Mouse (Mus musculus): ENCODE results near the gene Ms4a4a. TPM values are rescaled to one million over a fixed set of nuclear protein-coding genes. Genes with fewer than 3 reads are reported as not detected.
"Not testable (repeated sequence)": the region's sequence is repeated elsewhere in the genome, so short reads cannot be mapped to it uniquely, and the experiment has no call there.

Ms4a4a gene
- polyA plus RNA-seq, 1 experiment from 2014 or later: 2.4 TPM

- no peak overlapping the region for H3K9ac ChIP-seq
- no peak overlapping the region for H3K27ac ChIP-seq
- no peaks in the 10 kb centered on the region for H3K9me3 ChIP-seq
- H3K4me3 ChIP-seq (replicated peaks): no peak overlapping the region
- no peak overlapping the region for H3K4me2 ChIP-seq
- no peak for ATAC-seq (ENCODE audit: low FRiP score)
- 86% methylated on average over 4 of the region's 4 CpGs for WGBS
- H3K4me1 ChIP-seq: no peaks in the 10 kb centered on the region
- no peaks in the 10 kb centered on the region for H3K36me3 ChIP-seq (replicated peaks)
- H3K27me3 ChIP-seq: no peaks in the 10 kb centered on the region
Observed at GRCm38 (mm10) chr19:11387685-11388084, 12.4 kb downstream of the Ms4a4a start.

GRCm38 (mm10) chr19:11388949-11389348, 13.6 kb downstream of the Ms4a4a start:
- Histone ChIP-seq H3K27me3 (no peaks in the 10 kb centered on the region), H3K9ac (no peak overlapping the region), H3K4me2 (no peak overlapping the region), H3K4me1 (no peaks in the 10 kb centered on the region), H3K9me3 (no peaks in the 10 kb centered on the region), H3K27ac (no peak overlapping the region), H3K36me3 (replicated peaks) (no peaks in the 10 kb centered on the region), H3K4me3 (replicated peaks) (no peak overlapping the region)
- no peak for ATAC-seq (ENCODE audit: low FRiP score)
- WGBS: 81% methylated on average over 2 of the region's 2 CpGs

- no peaks in the 10 kb centered on the region for H3K36me3 ChIP-seq (replicated peaks)
- H3K27ac ChIP-seq: no peak overlapping the region
- no peaks in the 10 kb centered on the region for H3K4me1 ChIP-seq
- no peaks in the 10 kb centered on the region for H3K9me3 ChIP-seq
- no peak overlapping the region for H3K9ac ChIP-seq
- no peak overlapping the region for H3K4me2 ChIP-seq
- no peak overlapping the region for H3K4me3 ChIP-seq (replicated peaks)
- H3K27me3 ChIP-seq: no peaks in the 10 kb centered on the region
- ATAC-seq (ENCODE audit: low FRiP score): no peak
Observed at GRCm38 (mm10) chr19:11395769-11396168, 20.4 kb downstream of the Ms4a4a start.

GRCm38 (mm10) chr19:11404527-11404926, 29.2 kb downstream of the Ms4a4a start, which contains the start of gene Ms4a4c:
Gene Ms4a4c, plus strand, starts transcription at chr19:11404770.
- 83% methylated on average over 3 of the region's 3 CpGs for WGBS
- no peak within 1 kb of the TSS for H3K4me3 ChIP-seq (replicated peaks)
- no peaks in the 10 kb centered on the region for H3K27me3 ChIP-seq
- no peak within 1 kb of the TSS for H3K4me2 ChIP-seq
- no peak for ATAC-seq (ENCODE audit: low FRiP score)
- H3K4me1 ChIP-seq: no peaks in the 10 kb centered on the region
- H3K27ac ChIP-seq: no peak within 1 kb of the TSS
- H3K36me3 ChIP-seq (replicated peaks): no peaks in the 10 kb centered on the region
- H3K9ac ChIP-seq: no peak within 1 kb of the TSS
- no peaks in the 10 kb centered on the region for H3K9me3 ChIP-seq

- Histone ChIP-seq H3K9me3 (no peaks in the 10 kb centered on the region), H3K4me2 (no peak overlapping the region), H3K9ac (no peak overlapping the region), H3K36me3 (replicated peaks) (no peaks in the 10 kb centered on the region), H3K4me1 (no peaks in the 10 kb centered on the region), H3K27me3 (no peaks in the 10 kb centered on the region), H3K27ac (no peak overlapping the region), H3K4me3 (replicated peaks) (no peak overlapping the region)
- ATAC-seq (ENCODE audit: low FRiP score): no peak
Observed at GRCm38 (mm10) chr19:11407428-11407827, 32.1 kb downstream of the Ms4a4a start.

GRCm38 (mm10) chr19:11408591-11408990, 33.3 kb downstream of the Ms4a4a start:
- 95% methylated on average over 1 of the region's 1 CpGs for WGBS
- no peak overlapping the region for H3K4me3 ChIP-seq (replicated peaks)
- no peaks in the 10 kb centered on the region for H3K9me3 ChIP-seq
- no peaks in the 10 kb centered on the region for H3K27me3 ChIP-seq
- no peak overlapping the region for H3K4me2 ChIP-seq
- no peak overlapping the region for H3K9ac ChIP-seq
- no peaks in the 10 kb centered on the region for H3K4me1 ChIP-seq
- ATAC-seq (ENCODE audit: low FRiP score): no peak
- no peak overlapping the region for H3K27ac ChIP-seq
- no peaks in the 10 kb centered on the region for H3K36me3 ChIP-seq (replicated peaks)

- Histone ChIP-seq H3K9me3 (no peaks in the 10 kb centered on the region), H3K4me3 (replicated peaks) (no peak overlapping the region), H3K4me2 (no peak overlapping the region), H3K9ac (no peak overlapping the region), H3K4me1 (no peaks in the 10 kb centered on the region), H3K27me3 (no peaks in the 10 kb centered on the region), H3K36me3 (replicated peaks) (no peaks in the 10 kb centered on the region), H3K27ac (no peak overlapping the region)
- WGBS: 95% methylated on average over 1 of the region's 1 CpGs
- no peak for ATAC-seq (ENCODE audit: low FRiP score)
Observed at GRCm38 (mm10) chr19:11411640-11412039, 36.3 kb downstream of the Ms4a4a start.

GRCm38 (mm10) chr19:11414084-11414483, 38.8 kb downstream of the Ms4a4a start:
- no peaks in the 10 kb centered on the region for H3K4me1 ChIP-seq
- no peak overlapping the region for H3K9ac ChIP-seq
- H3K4me2 ChIP-seq: no peak overlapping the region
- no peaks in the 10 kb centered on the region for H3K36me3 ChIP-seq (replicated peaks)
- no peak overlapping the region for H3K27ac ChIP-seq
- no peaks in the 10 kb centered on the region for H3K9me3 ChIP-seq
- H3K4me3 ChIP-seq (replicated peaks): no peak overlapping the region
- no peaks in the 10 kb centered on the region for H3K27me3 ChIP-seq
- no peak for ATAC-seq (ENCODE audit: low FRiP score)
- WGBS: 94% methylated on average over 1 of the region's 1 CpGs

GRCm38 (mm10) chr19:11415581-11415980, 40.3 kb downstream of the Ms4a4a start:
- no peak overlapping the region for H3K27ac ChIP-seq
- H3K9ac ChIP-seq: no peak overlapping the region
- no peaks in the 10 kb centered on the region for H3K9me3 ChIP-seq
- 77% methylated on average over 3 of the region's 3 CpGs for WGBS
- no peaks in the 10 kb centered on the region for H3K27me3 ChIP-seq
- no peak overlapping the region for H3K4me3 ChIP-seq (replicated peaks)
- no peak overlapping the region for H3K4me2 ChIP-seq
- H3K36me3 ChIP-seq (replicated peaks): no peaks in the 10 kb centered on the region
- no peak for ATAC-seq (ENCODE audit: low FRiP score)
- H3K4me1 ChIP-seq: no peaks in the 10 kb centered on the region

GRCm38 (mm10) chr19:11418865-11419264, 43.5 kb downstream of the Ms4a4a start:
- H3K9me3 ChIP-seq; H3K4me3 ChIP-seq (replicated peaks); H3K27ac ChIP-seq; H3K4me1 ChIP-seq; H3K27me3 ChIP-seq; H3K9ac ChIP-seq; H3K36me3 ChIP-seq (replicated peaks); H3K4me2 ChIP-seq; ATAC-seq (ENCODE audit: low FRiP score): not testable (repeated sequence)
- 80% methylated on average over 3 of the region's 3 CpGs for WGBS

- not testable (repeated sequence) for H3K4me2 ChIP-seq; H3K36me3 ChIP-seq (replicated peaks); H3K27ac ChIP-seq; H3K27me3 ChIP-seq; H3K4me1 ChIP-seq; H3K9ac ChIP-seq; H3K4me3 ChIP-seq (replicated peaks); H3K9me3 ChIP-seq; ATAC-seq (ENCODE audit: low FRiP score)
- 88% methylated on average over 1 of the region's 1 CpGs for WGBS
Observed at GRCm38 (mm10) chr19:11431209-11431608, 55.9 kb downstream of the Ms4a4a start.

- Histone ChIP-seq H3K4me1 (no peaks in the 10 kb centered on the region), H3K27me3 (no peaks in the 10 kb centered on the region), H3K4me3 (replicated peaks) (no peak overlapping the region), H3K27ac (no peak overlapping the region), H3K9me3 (no peaks in the 10 kb centered on the region), H3K36me3 (replicated peaks) (no peaks in the 10 kb centered on the region), H3K4me2 (no peak overlapping the region), H3K9ac (no peak overlapping the region)
- WGBS: 92% methylated on average over 4 of the region's 4 CpGs
- no peak for ATAC-seq (ENCODE audit: low FRiP score)
Observed at GRCm38 (mm10) chr19:11435058-11435834, 59.9 kb downstream of the Ms4a4a start.

Data from forebrain, embryonic 12.5 days (tissue).